Mouse (Mus musculus): Measurements from ENCODE around the gene Snx1.

GRCm38 (mm10) chr9:66061656-66062055 is 64.7 kb downstream of the Snx1 start:
- TF ChIP-seq ZNF384 (IDR thresholded peaks at IDR 0.05; ENCODE audit: low read depth, low read length) (no peak), HCFC1 (IDR thresholded peaks at IDR 0.05; ENCODE audit: borderline replicate concordance, insufficient read depth, low read length) (no peak)

Measured in ES-E14 (cell line).